Mouse (Mus musculus) ES-E14 (cell line): ENCODE results near the gene Odf3l1.

Experiments
- CHD2 ChIP-seq: IDR thresholded peaks from 2 replicates; pipeline ENCODE4 v1.6.1; 2014; ENCODE audit warnings: mild to moderate bottlenecking, low read depth, low read length, inconsistent platforms
- HCFC1 ChIP-seq: IDR thresholded peaks from 2 replicates; pipeline ENCODE4 v1.6.1; 2012; ENCODE audit warnings: low read length, inconsistent platforms, borderline replicate concordance; ENCODE audit not compliant: insufficient read depth
- MAFK ChIP-seq: IDR thresholded peaks from 2 replicates; pipeline ENCODE4 v1.6.1; 2014; ENCODE audit warnings: mild to moderate bottlenecking, low read depth, low read length, inconsistent platforms; ENCODE audit not compliant: insufficient read depth

GRCm38 (mm10) chr9:56901187-56901586 lies 36.7 kb upstream of the Odf3l1 start:
- TF ChIP-seq MAFK (no peak), HCFC1 (no peak), CHD2 (no peak)
